Mouse (Mus musculus): ENCODE measurements around the gene Fh1. TPM values are rescaled to one million over a fixed set of nuclear protein-coding genes. Genes with fewer than 3 reads are reported as not detected.

Fh1 gene
- total and polyA plus RNA-seq, 3 experiments: 159 to 186 TPM; not detected in 1

DNA sequence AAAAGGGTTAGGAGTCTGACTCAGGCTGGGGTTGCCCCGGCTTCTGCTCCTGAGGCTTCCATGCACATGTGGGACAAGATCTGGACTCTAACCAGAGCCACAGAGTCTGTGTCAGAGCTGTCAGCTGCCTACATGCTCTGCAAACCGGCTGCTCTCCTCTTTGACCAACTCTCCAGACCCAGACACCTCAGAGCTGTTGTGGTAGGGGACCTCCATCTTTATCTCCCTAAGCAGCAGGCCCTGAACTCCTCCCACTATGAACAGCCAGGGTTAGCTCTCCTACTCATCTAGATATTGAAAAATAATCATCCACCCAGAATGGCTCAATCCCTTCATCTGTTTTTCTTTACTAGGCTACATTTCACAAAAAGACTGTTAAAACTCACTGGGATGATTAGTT lies 40.2 kb downstream of the Fh1 start:
- TF ChIP-seq CHD1 (IDR thresholded peaks at IDR 0.05; ENCODE audit: low read depth, low read length) (no peak), USF1 (IDR thresholded peaks at IDR 0.05; ENCODE audit: low read depth, low read length) (no peak), TBP (IDR thresholded peaks at IDR 0.05; ENCODE audit: low read depth, low read length) (no peak), GATA1 (IDR thresholded peaks at IDR 0.05; ENCODE audit: low read depth, low read length) (no peak), KAT2A (conservative IDR thresholded peaks at IDR 0.05; ENCODE audit: low read depth, low read length) (no peak), ZNF384 (IDR thresholded peaks at IDR 0.05; ENCODE audit: low read depth, low read length) (no peak), MAZ (IDR thresholded peaks at IDR 0.05; ENCODE audit: low read depth, low read length) (no peak), ELF1 (IDR thresholded peaks at IDR 0.05; ENCODE audit: low read depth, low read length) (no peak), CHD2 (IDR thresholded peaks at IDR 0.05; ENCODE audit: low read length) (no peak), POLR2A (IDR thresholded peaks at IDR 0.05; ENCODE audit: control insufficient read depth in 1 of 2, insufficient read depth in 1 of 2, low read depth in 1 of 2, low read length in 2 of 2, poor library complexity in 1 of 2) (no peak), POLR2AphosphoS2 (IDR thresholded peaks at IDR 0.05; ENCODE audit: low read length) (no peak), GABPA (IDR thresholded peaks at IDR 0.05; ENCODE audit: low read depth, low read length) (no peak)
- no peaks in the 10 kb centered on the region for H3K27me3 ChIP-seq (ENCODE audit: control insufficient read depth in 1 of 2, insufficient read depth in 2 of 2, low read length in 2 of 2)
- no peaks in the 10 kb centered on the region for H3K9me3 ChIP-seq (replicated peaks; ENCODE audit: insufficient read depth, low read length)
- DNase-seq (ENCODE audit: low read depth, low spot score): peak; percentile 30
- no peaks in the 10 kb centered on the region for H3K36me3 ChIP-seq (ENCODE audit: control insufficient read depth in 1 of 2, insufficient read depth in 2 of 2, low read length in 2 of 2)
- no peak overlapping the region for H3K9ac ChIP-seq (ENCODE audit: control insufficient read depth, low read depth, low read length, poor library complexity, severe bottlenecking)
- H3K27ac ChIP-seq (ENCODE audit: control insufficient read depth, low read depth, low read length): no peak overlapping the region
- no peaks in the 10 kb centered on the region for H3K79me2 ChIP-seq (ENCODE audit: control insufficient read depth, insufficient read depth, low read length, poor library complexity)
- no peak overlapping the region for H3K4me3 ChIP-seq (ENCODE audit: control insufficient read depth in 1 of 2, insufficient read depth in 1 of 2, low read depth in 2 of 2, low read length in 2 of 2)
- H3K4me1 ChIP-seq (ENCODE audit: control insufficient read depth in 1 of 2, insufficient read depth in 2 of 2, low read length in 2 of 2): peaks cover 0 to 3% of the 10 kb centered on the region in 2 experiments; a peak in 2 of 4 replicates

DNA sequence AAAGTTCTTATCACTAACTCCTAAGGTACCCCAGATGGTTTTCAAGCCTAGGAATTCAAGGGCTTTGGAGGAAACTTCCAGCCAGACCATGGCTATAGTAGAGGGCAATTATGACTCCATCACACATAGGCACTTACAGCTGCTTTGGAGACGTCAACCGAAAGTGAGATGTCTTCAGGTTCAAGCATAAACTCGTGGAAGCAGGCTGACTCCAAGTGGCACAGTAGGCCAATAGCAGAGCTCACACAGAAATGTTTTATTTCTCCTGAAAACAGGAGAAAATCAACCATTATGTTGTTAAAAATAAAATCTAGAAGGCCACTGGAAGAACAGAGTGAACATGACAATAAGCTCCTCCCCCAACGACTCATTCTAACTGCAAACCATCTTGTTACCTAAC lies 42.6 kb downstream of the Fh1 start:
- Histone ChIP-seq H3K27me3 (ENCODE audit: control insufficient read depth in 1 of 2, insufficient read depth in 2 of 2, low read length in 2 of 2) (no peaks in the 10 kb centered on the region), H3K4me1 (ENCODE audit: control insufficient read depth in 1 of 2, insufficient read depth in 2 of 2, low read length in 2 of 2) (peaks cover 0 to 3% of the 10 kb centered on the region in 2 experiments; a peak in 2 of 4 replicates), H3K79me2 (ENCODE audit: control insufficient read depth, insufficient read depth, low read length, poor library complexity) (no peaks in the 10 kb centered on the region), H3K9me3 (replicated peaks; ENCODE audit: insufficient read depth, low read length) (no peaks in the 10 kb centered on the region), H3K4me3 (ENCODE audit: control insufficient read depth in 1 of 2, insufficient read depth in 1 of 2, low read depth in 2 of 2, low read length in 2 of 2) (no peak overlapping the region), H3K9ac (ENCODE audit: control insufficient read depth, low read depth, low read length, poor library complexity, severe bottlenecking) (no peak overlapping the region), H3K36me3 (ENCODE audit: control insufficient read depth in 1 of 2, insufficient read depth in 2 of 2, low read length in 2 of 2) (no peaks in the 10 kb centered on the region), H3K27ac (ENCODE audit: control insufficient read depth, low read depth, low read length) (no peak overlapping the region)
- DNase-seq (ENCODE audit: low read depth, low spot score): no peak
- TF ChIP-seq CHD1 (IDR thresholded peaks at IDR 0.05; ENCODE audit: low read depth, low read length): no peak
- TF ChIP-seq ZKSCAN1 (IDR thresholded peaks at IDR 0.05; ENCODE audit: low read depth, low read length): no peak
- TF ChIP-seq NELFE (IDR thresholded peaks at IDR 0.05; ENCODE audit: low read depth, low read length): no peak
- TF ChIP-seq MXI1 (IDR thresholded peaks at IDR 0.05; ENCODE audit: low read depth, low read length): no peak
- TF ChIP-seq MAX (IDR thresholded peaks at IDR 0.05; ENCODE audit: low read length): no peak
- TF ChIP-seq SMC3 (IDR thresholded peaks at IDR 0.05; ENCODE audit: low read depth, low read length): no peak
- TF ChIP-seq POLR2AphosphoS2 (IDR thresholded peaks at IDR 0.05; ENCODE audit: low read length): no peak
- TF ChIP-seq NRF1 (IDR thresholded peaks at IDR 0.05; ENCODE audit: insufficient read depth, low read depth, low read length, poor library complexity, severe bottlenecking): no peak
- no peak for TF ChIP-seq CHD2 (IDR thresholded peaks at IDR 0.05; ENCODE audit: low read length)
- no peak for TF ChIP-seq MAZ (IDR thresholded peaks at IDR 0.05; ENCODE audit: low read depth, low read length)
- no peak for TF ChIP-seq UBTF (IDR thresholded peaks at IDR 0.05; ENCODE audit: borderline replicate concordance, insufficient read depth, low read depth, low read length)
- no peak for TF ChIP-seq GATA1 (IDR thresholded peaks at IDR 0.05; ENCODE audit: low read depth, low read length)
- TF ChIP-seq JUND (IDR thresholded peaks at IDR 0.05; ENCODE audit: low read depth, low read length): no peak
- TF ChIP-seq USF2 (IDR thresholded peaks at IDR 0.05; ENCODE audit: borderline replicate concordance in 1 of 2, insufficient read depth in 1 of 2, low read depth in 1 of 2, low read length in 2 of 2): no peak

Measured in MEL (cell line).